Mouse (Mus musculus) liver, adult 2 months (tissue): ENCODE measurements around the gene Eif4a1. TPM values are rescaled to one million over a fixed set of nuclear protein-coding genes. Genes with fewer than 3 reads are reported as not detected.

ENCODE experiments used
- DNase-seq: peaks from one replicate; pipeline ENCODE4 v3.0.0-alpha.2; 2011; ENCODE audit warnings: low read depth, low spot score; ENCODE audit errors: extremely low read depth
- H3K27ac ChIP-seq: fragments of 200-500 bp; replicated peaks from 2 replicates; pipeline ENCODE4 v1.5.1; 2012; ENCODE audit warnings: low read depth, mild to moderate bottlenecking, control low read depth, inconsistent platforms, low read length; ENCODE audit not compliant: insufficient read depth
- H3K27me3 ChIP-seq: fragments of 200-500 bp; 2 replicates; pipeline ENCODE4 v1.6.1; 2012; ENCODE audit warnings: mild to moderate bottlenecking, moderate library complexity, low read length, inconsistent platforms; ENCODE audit not compliant: control insufficient read depth, insufficient read depth
- H3K36me3 ChIP-seq: fragments of 200-500 bp; 2 replicates; pipeline ENCODE4 v1.6.1; 2012; ENCODE audit warnings: low read length, inconsistent platforms; ENCODE audit not compliant: control insufficient read depth, insufficient read depth
- H3K4me1 ChIP-seq: fragments of 200-500 bp; 2 replicates; pipeline ENCODE4 v1.6.1; 2011; ENCODE audit warnings: low read length; ENCODE audit not compliant: control insufficient read depth, insufficient read depth
- H3K4me3 ChIP-seq: fragments of 200-500 bp; 2 replicates; pipeline ENCODE4 v1.5.1; 2011; ENCODE audit warnings: low read depth, mild to moderate bottlenecking, control low read depth, low read length, moderate library complexity; ENCODE audit not compliant: insufficient read depth
- H3K79me2 ChIP-seq: fragments of 200-500 bp; 2 replicates; pipeline ENCODE4 v1.6.1; 2012; ENCODE audit warnings: inconsistent platforms, mild to moderate bottlenecking, low read length, moderate library complexity; ENCODE audit not compliant: control insufficient read depth, insufficient read depth
- H3K9ac ChIP-seq: fragments of 200-500 bp; 2 replicates; pipeline ENCODE4 v1.6.1; 2012; ENCODE audit warnings: low read depth, mild to moderate bottlenecking, control low read depth, inconsistent platforms, low read length
- CTCF ChIP-seq: fragments of 200-500 bp; IDR thresholded peaks from 2 replicates; pipeline ENCODE4 v1.5.1; 2011; ENCODE audit warnings: low read depth, low read length, control low read depth
- POLR2A ChIP-seq: fragments of 200-500 bp; IDR thresholded peaks from 2 replicates; pipeline ENCODE4 v1.6.1; 2011; ENCODE audit warnings: low read length, control low read depth; ENCODE audit not compliant: insufficient read depth; ENCODE audit errors: extremely low read depth
- WGBS: fragments of 180-500 bp; shearing (Covaris S2); methylation state at CpG from one replicate; pipeline ENCODE4 v1.1.7; 2018; 5-methylcytosine and 5-hydroxymethylcytosine counted together
- polyA plus RNA-seq: library from polyadenylated mRNA; depleted of rRNA; stranded (reverse); fragments of >200 nt; gene quantifications from 2 replicates; pipeline ENCODE4 v1.2.3, GENCODE M21; 2012
- total RNA-seq: library from RNA; depleted of rRNA; stranded (reverse); fragments of >200 nt; gene quantifications from 2 replicates; pipeline ENCODE4 v1.2.3, GENCODE M21; 2014

Gene Eif4a1
- total and polyA plus RNA-seq, 2 experiments = 221 to 370 TPM

GRCm38 (mm10) chr11:69679144-69679543 is 6.9 kb upstream of the Eif4a1 start:
- H3K4me3 ChIP-seq = no peak overlapping the region
- peaks cover 2% of the 10 kb centered on the region for H3K4me1 ChIP-seq
- peaks cover 26% of the 10 kb centered on the region for H3K36me3 ChIP-seq
- H3K79me2 ChIP-seq = peaks cover 14% of the 10 kb centered on the region; the same call in 1 of the 2 replicates
- H3K27ac ChIP-seq = no peak overlapping the region
- DNase-seq = no peak
- H3K9ac ChIP-seq = no peak overlapping the region
- no peak for TF ChIP-seq CTCF
- TF ChIP-seq POLR2A = no peak
- 89% methylated on average over 2 of the region's 2 CpGs for WGBS
- no peaks in the 10 kb centered on the region for H3K27me3 ChIP-seq

- Histone ChIP-seq H3K27me3 (no peaks in the 10 kb centered on the region), H3K4me3 (peak overlapping the region; percentile 98), H3K79me2 (peaks cover 13% of the 10 kb centered on the region; the same call in 1 of the 2 replicates), H3K9ac (peak overlapping the region; percentile 99), H3K36me3 (peaks cover 53% of the 10 kb centered on the region), H3K27ac (peak overlapping the region; percentile 95), H3K4me1 (peaks cover 9% of the 10 kb centered on the region)
- WGBS = under 1% methylated on average over 43 of the region's 43 CpGs
- DNase-seq = no peak
- TF ChIP-seq POLR2A = no peak
- TF ChIP-seq CTCF = no peak
Observed at GRCm38 (mm10) chr11:69671726-69672124, 498 bp downstream of the Eif4a1 start.

- Histone ChIP-seq H3K4me1 (peaks cover 9% of the 10 kb centered on the region), H3K79me2 (peaks cover 10% of the 10 kb centered on the region; the same call in 1 of the 2 replicates), H3K36me3 (peaks cover 49% of the 10 kb centered on the region), H3K27me3 (no peaks in the 10 kb centered on the region), H3K4me3 (peak overlapping the region; percentile 98), H3K27ac (peak overlapping the region; percentile 95), H3K9ac (peak overlapping the region; percentile 99)
- no peak for TF ChIP-seq CTCF
- peak; percentile 70 for TF ChIP-seq POLR2A
- DNase-seq = peak; percentile 81
- WGBS = under 1% methylated on average over 59 of the region's 61 CpGs
Observed at GRCm38 (mm10) chr11:69670786-69671725, 1.2 kb downstream of the Eif4a1 start.

- 89% methylated on average over 3 of the region's 3 CpGs for WGBS
- no peak overlapping the region for H3K9ac ChIP-seq
- H3K4me3 ChIP-seq = no peak overlapping the region
- DNase-seq = no peak
- H3K27me3 ChIP-seq = no peaks in the 10 kb centered on the region
- peaks cover 35% of the 10 kb centered on the region for H3K36me3 ChIP-seq
- H3K79me2 ChIP-seq = peaks cover 6% of the 10 kb centered on the region; the same call in 1 of the 2 replicates
- H3K4me1 ChIP-seq = peaks cover 11% of the 10 kb centered on the region
- TF ChIP-seq CTCF (no peak), POLR2A (no peak)
- H3K27ac ChIP-seq = no peak overlapping the region
Observed at GRCm38 (mm10) chr11:69666665-69667005, 5.6 kb downstream of the Eif4a1 start.

- H3K79me2 ChIP-seq = peaks cover 4% of the 10 kb centered on the region; the same call in 1 of the 2 replicates
- peaks cover 35% of the 10 kb centered on the region for H3K36me3 ChIP-seq
- peak; percentile 64 for DNase-seq
- peak within 1 kb of the TSS; percentile 23 for H3K4me3 ChIP-seq
- H3K9ac ChIP-seq = peak within 1 kb of the TSS; percentile 16
- H3K27ac ChIP-seq = peak within 1 kb of the TSS; percentile 10; the same call in 1 of the 2 replicates
- H3K27me3 ChIP-seq = no peaks in the 10 kb centered on the region
- H3K4me1 ChIP-seq = peaks cover 16% of the 10 kb centered on the region
- TF ChIP-seq CTCF (no peak), POLR2A (no peak)
- 49% methylated on average over 7 of the region's 7 CpGs for WGBS
Observed at GRCm38 (mm10) chr11:69665961-69666664, 6.1 kb downstream of the Eif4a1 start, which contains the start of gene Cd68. Gene Cd68 (minus strand): TSS chr11:69666153.
